Mouse (Mus musculus): ENCODE data around the gene 1600014C10Rik.

DNA sequence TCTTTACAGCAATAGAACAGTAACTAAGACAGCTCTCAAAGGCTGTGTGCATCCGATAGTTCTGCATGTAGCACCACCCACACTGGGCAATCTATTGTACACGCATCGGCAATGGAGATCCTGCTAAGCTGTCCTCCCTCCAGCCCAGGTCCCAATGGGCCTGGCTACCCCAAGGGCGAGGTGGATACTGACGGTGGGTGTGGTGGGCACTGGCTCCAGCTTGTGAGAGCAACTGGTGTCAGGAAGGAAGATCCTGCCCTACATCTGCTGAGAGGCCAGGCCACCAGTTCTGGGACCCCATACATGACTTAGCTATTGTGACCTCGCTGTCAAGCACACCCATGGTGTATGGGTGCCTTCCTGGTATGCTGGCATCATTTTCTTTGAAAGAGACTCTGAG lies 32.7 kb downstream of the 1600014C10Rik start:
- TF ChIP-seq CTCF (IDR thresholded peaks at IDR 0.05; ENCODE audit: low read depth, low read length), result no peak
- no peak for TF ChIP-seq GATA1 (IDR thresholded peaks at IDR 0.05; ENCODE audit: borderline replicate concordance, low read length)
- no peak for TF ChIP-seq POLR2AphosphoS5 (IDR thresholded peaks at IDR 0.05; ENCODE audit: insufficient replicate concordance, low read depth, low read length)
- no peak for TF ChIP-seq TAL1 (conservative IDR thresholded peaks at IDR 0.05; ENCODE audit: low read depth, low read length)
- no peak for TF ChIP-seq GATA2 (IDR thresholded peaks at IDR 0.05; ENCODE audit: borderline replicate concordance, low read depth, low read length)
